Mouse (Mus musculus) layer of hippocampus, adult 11-12 months (tissue): ENCODE data around the gene A1bg.
A peak's percentile ranks its signal among the peaks of the same experiment; 100 is the strongest.

Experiments
- DNase-seq: peaks from one replicate; pipeline ENCODE4 v3.0.0; 2022; ENCODE audit warnings: low spot score

Gene A1bg

DNA sequence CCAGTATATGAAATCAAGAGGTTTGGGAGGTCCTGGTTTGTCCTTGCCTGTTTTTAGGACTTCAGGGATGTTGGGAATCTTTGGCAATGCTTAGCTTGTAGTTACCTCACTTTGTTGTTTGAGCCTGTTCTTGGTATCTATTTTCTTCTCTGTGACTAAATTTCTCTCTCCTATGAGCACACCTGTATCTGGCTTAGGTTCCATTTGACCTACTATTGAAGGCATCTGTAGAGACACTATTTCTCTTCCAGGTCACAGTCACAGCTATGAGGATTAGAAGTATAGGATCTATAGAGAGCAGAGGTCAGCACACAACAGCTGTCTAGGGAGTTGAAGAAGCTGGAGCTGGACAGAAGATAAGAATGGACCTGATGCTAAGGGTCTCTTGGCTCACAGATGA is at the start of gene A1bg:
Gene A1bg (minus strand): TSS at position 101 of the 400 bp plus-strand sequence.
- DNase-seq, result no peak

DNA sequence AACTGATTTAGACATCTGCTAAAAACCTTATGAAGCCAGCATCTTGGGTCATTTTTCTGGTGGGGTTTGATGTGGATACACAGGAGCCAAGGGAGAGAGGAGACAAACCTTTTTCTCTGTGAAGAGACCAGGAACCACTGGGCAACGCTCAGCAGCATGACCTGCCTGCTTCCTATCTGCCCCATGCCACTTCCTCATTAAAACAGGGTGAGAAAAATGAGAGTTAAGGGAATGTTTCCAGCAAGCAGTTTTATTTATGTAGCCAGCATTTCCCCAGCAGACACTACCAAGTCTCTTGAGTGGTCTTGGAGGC is 45.7 kb upstream of the A1bg start:
- no peak for DNase-seq

DNA sequence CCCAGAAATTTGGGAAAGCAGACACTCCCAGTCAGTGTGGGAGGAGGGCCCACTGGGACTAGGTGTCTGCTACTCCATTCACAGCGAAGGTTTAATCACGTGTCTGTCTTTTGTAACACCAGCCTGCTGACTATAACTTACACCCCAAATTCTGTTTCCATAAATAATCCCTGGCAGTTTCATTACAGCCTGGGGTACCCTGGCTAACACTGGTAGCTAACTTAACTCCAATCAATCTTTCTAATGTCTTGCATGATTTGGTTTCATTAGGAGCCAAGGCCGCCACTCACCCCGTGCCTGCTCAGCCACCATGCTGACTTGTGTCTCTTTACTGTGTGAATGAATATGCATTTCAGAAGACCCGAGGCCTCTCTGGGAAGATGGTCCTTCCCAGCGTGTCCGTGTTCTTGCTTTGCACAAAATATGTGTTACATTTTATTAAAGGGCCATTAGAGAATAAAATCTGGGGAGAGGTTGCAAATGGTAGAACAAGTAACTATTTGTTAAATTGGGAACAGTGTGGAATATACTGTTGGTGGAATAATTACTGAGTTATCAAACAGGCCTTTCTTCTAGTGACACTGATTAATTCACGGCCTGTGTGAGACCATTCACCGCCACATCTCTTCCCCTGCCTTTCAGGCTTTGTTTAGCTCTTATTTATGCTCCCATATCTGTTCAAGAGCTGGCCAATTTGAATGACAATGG is 45.2 kb upstream of the A1bg start:
- no peak for DNase-seq

DNA sequence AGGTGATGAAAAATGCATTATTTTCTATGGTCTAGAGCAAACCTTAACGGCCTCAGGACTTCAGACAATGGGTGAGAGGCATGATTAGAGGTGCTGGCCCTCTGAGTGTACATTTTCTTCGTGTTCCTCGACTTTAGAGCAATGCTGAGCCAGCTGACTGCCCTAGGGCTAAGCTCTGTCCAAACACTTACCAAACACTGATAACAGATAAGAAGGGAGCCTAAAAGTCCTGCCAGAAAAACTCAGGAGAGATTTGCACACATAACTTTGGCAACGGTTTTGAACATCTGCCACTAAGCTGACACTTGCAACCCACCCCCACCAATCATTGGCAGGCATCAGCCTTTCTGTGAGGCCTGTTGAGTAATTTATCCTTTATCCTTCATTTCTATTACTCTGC is 2.9 kb upstream of the A1bg start:
- DNase-seq, result no peak

DNA sequence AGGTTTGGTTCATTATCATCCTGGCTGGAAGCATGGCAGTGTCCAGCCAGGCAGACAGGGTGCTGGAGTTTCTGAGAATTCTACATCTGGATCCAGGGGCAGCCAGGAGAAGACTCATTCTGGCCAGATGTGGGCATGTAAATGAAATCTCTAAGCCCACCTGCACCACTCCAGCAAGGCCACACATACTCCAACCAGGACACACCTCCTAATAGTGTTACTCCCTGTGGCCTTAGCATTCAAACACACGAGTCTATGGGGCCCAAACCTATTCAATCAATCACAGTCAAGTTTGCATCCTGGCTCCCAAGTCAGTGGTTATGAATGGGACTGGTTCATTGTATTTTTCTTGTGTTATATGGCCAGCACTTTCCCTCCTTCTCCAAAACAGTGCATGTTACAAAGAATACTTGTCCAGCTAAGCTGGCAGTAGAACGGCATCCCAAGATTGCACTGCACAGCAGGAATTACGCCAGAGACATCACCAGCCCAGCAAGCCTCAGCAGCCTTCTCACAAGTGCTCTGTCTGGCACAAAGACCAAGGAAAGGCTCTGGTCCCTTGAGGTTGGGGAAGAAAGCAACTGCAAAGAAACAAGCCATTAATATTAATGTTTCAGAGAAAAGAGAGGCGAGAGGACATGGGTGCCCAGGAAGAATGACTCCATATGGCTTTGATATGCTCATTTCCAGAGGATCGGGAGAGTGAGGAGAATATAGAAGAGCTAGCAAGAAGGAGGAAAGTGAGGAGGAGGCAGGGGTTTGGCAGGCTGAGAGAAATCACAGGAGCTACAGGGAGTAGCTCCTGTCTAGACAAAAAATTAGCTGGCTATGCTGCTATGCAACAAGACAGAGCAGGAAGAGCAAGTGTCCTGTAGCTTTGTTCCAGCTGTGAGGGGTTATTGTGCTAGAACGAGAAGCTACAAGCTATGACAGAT is 18.8 kb downstream of the A1bg start:
- DNase-seq, result no peak

DNA sequence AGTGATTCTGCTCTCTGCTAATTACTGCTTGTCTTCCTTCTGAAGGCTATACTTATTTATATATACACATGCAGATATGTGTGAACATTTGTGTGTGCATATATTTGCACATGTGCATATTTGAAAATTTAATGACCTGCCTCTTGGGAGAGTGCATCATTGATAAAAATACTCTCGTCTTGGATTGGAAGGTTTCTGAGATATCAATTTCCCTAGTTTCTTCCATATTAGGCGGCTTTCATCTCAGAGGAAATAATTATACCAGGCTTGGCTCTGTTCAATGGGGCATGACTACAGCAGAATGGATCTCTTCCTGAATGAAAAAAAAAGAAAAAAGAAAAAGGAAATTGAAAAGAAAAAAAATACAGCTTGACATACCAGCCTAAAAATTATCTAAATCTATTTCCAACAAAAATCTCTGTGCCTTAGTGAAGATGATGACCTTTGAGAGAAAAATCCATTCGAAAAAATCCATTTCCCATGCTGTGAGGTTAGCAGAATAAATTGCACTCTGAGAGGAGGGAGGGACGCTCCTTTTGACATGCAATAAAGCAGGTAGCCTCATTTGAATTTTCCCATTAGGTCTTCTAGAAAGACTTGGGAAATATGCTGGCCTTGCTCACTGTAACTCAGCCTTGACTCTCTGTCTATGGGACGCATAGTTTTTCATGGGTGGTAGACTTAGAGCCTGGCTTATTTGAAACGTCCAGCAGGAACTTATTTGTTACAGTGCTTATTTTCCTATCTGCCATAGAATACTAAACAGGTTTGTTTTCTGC is 24.4 kb downstream of the A1bg start:
- DNase-seq, result no peak

DNA sequence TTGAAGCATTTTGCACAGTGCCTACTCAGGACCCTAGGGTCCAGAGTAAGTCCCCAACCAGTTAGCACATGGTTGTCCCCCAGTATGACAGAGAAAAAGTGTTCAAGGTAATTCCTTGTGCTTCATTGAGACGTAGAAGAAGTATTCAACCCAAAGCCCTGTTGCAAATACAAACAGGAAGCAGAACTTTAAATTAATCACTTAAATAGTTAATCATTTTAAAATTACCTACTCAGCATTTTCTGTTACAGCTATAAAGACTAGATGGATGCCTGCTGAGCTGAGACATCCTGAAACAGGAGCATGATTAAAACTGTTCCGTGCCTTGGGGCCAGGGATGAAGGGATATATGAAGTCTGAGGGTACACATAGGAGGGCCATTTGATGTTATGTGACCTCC is 26.8 kb downstream of the A1bg start:
- DNase-seq, result no peak

DNA sequence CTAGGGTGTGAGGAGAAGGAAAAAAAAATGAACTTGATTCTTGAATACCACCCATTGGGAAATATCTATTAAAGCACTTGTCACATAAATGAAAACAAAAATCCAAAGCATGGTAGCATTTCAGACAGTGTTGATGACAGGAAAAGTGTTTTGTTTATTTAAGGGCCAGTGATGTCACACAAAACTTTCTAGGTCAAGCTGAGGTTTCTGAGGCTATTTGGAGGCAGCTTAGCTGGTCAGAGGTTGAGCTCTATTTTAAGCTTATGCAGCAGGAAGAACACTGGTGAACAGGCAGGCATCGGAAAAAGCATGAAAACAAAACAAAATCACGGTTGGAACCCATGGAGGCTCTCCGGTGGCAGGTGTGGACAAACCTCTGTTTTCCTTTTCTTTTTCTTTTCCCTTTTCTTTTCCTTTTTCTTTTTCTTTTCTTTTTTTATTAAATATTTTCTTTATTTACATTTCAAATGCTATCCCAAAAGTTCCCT is 29.8 kb downstream of the A1bg start:
- no peak for DNase-seq

DNA sequence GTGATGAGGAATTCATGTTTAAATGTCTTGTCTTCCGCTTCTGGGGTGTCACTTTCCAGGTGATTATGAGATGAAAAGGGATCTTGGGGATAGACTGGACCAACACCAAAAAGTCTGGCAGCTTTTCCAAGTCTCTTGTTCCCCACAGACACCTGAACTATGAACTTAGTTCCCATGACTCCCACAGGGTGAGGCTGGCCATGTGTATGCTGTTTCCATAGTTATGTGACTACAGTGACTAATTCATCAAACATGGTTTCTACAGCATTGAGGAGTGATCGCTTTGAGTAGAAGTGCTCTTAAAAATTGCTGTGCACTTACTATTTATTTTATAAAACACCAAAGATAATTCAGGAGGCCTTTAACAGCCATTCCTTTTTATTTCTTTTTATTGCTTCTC is 34.1 kb downstream of the A1bg start:
- no peak for DNase-seq

DNA sequence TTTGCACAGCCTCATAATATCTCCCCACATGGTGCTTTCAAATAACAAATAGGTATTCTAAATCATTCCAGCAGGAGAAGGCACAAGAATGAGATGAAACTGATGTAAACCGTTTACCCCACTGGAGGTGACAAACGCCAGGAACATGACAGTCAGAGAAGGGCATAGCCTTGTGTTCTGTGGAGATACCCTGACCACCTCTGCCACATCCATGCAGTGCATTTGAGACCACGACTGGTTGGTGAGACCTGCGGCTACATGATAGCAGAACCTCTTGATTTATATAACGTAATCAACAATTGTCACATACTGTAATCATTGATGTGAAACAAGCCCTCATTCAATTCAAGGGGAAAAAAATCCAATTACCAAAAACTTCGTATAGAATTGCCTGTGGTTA is 47.1 kb downstream of the A1bg start:
- no peak for DNase-seq

DNA sequence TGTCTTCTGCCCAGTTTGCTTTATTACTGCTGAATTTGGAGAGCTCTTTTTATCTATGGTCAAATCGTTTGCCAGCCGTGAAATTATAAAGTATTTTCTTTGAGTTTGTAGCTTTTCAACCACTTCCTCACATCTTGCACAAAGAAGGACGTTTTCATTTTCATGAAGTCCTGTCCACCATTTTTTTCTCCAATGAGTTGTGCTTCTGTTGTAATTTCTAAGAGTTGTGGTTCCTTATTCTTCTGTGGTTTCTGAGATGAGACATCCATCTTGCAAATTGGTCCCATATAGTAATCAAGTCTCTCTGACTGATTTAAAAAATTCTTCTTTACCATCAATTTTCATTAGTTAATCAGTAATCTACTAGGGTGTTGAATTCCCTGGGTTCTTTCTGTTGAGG is 60.4 kb downstream of the A1bg start:
- DNase-seq, result no peak

DNA sequence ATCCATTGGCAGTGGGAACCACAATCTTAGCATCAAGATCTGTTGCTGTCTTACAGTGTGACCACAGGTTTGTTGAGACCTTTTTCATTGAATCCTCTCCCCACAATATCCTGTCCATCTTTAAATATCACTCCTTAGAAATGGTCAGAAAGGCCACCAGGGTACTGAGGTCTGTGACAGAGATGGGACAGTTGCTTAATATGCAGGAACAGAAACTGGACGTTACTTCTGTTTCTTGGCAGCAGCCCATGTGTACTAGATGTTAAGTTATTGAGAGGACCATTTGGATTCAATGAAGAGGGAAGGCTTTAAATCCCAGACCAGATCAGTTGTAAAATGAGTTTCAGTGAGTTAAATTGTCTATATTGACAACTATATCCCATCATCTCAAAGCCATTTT is 67.7 kb downstream of the A1bg start:
- no peak for DNase-seq

DNA sequence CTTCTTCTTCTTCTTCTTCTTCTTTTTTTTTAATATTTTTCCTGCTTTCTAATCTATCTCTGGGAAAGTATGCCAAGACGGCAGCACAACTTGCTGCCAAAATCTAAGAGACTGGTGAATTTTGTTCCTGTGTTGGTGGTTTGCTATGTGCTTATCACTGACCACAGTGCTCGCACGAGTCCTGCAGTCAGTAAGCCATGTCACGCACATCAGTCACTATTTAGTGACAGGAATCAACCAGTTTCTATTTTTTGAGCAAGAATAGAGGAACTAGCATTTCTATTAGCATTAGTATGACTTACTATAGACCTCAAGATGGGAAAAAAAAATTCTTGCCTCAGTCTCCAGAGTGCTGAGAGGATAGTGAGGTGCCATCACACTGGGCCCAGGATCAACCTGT is 68.7 kb downstream of the A1bg start:
- no peak for DNase-seq

DNA sequence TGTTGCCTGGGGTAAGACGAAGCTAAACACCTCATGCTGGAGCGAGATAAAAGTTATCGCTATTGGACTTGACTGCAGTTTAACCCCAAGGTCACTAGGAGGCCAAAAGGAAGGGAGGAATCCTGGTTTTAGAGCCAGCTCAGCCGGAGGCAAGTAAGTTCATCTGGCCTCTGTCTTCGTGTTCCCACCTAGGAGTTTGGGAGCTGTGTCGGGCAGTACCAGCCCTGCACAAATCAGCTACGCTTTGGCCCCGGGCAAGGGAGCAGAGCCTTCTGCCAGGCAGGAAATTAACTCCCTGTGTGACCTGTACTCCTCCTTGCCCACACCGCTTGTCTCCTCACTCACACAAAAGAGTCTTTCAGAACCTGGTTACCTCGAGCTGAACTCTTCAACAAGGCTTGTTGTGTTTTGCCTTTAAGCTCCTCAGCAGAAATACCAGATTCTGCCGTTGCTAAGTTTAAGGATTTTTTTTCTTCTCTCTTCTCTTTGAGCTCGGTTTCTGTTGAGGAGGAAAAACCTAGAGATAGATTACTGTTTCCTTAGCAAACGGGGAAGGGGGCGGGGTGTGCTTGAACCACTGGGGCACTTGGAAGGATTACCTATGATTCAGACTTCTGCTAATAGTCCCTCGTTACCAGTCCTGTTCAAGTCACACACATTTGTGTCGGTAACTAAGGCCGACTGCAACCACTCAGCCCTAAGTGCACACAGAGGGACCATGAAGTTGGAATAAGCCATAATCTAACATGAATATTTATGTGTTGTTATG is 69.4 kb downstream of the A1bg start, which contains the start of gene Fam84b:
Gene Fam84b (minus strand): TSS at position 548 of the 769 bp plus-strand sequence.
- DNase-seq, result no peak

DNA sequence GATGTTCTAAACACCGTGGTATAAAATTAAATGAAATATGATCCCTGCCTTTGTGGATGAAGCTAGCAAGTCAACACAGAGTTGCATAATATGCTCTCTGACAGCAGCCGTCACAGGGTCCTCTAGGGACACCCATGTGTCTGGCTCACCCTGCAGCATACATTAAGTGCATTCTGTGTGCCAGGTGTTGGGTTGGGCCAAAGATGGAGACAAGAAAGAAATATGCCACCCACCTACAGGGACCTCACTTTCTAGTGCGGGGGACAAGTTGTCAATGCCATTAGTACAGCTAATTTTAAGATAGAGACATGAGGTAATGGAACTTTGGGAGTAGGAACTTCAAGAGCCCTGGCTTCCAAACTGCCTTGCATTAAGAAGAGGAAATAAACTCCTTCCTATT is 74.2 kb downstream of the A1bg start:
- peak; percentile 9 for DNase-seq
